18 mouse cellular contexts compared by ENCODE assay signal in the genomic region with DNA sequence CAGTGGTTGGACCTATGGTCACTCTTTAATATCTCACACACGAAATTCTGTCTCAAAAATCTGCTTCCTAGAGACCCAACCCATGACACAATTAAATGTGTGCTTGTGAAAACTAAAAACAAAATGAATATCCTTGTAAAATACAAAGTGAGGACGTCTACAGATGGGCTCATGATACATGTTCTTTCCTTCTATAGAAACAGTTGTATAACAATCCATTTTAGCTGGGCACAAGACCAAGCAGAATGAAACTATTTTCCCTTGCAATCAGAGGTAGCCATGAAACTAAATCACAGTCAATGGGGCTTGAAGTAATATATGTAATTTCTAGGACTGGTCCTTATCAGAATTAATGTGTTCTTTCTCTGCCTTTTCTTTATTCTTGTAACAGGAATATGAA.
"Had no signal": no experiment of that assay in that cellular context is flagged by ENCODE, and none has a peak within 500 bp of the region (broad histone marks: within the 10 kb centered on the region; RNA-seq: fewer than 3 reads in every experiment).

No protein-coding gene starts in this region.

- ATAC-seq: midbrain, embryonic 16.5 days had no signal

- DNase-seq: lung, adult 18-20 months; lung, embryonic 14.5 days; lung, postnatal 10 days; lung, postnatal 4 days; midbrain, embryonic 14.5 days; retina, postnatal 1 day; right cerebral cortex, adult 18-20 months; thymus, adult 18-20 months; thymus, postnatal 14 days; thymus, postnatal 36 days had no signal

- H3K27ac ChIP-seq: midbrain, embryonic 10.5 days; midbrain, embryonic 12.5 days; neural tube, embryonic 13.5 days; neural tube, embryonic 15.5 days; stomach, embryonic 15.5 days; stomach, postnatal 0 days had no signal

- H3K4me3 ChIP-seq: midbrain, embryonic 10.5 days; midbrain, embryonic 12.5 days; myocyte; neural tube, embryonic 13.5 days; neural tube, embryonic 15.5 days; stomach, embryonic 15.5 days had no signal
